Mouse (Mus musculus) thymus, adult 18-20 months (tissue): ENCODE results near the gene Frrs1l.

Experiments
- DNase-seq, 2 experiments: peaks; one replicate each; pipeline ENCODE4 v3.0.0; 2022; ENCODE audit warnings: mixed read lengths in 2 of 2

Frrs1l gene

GRCm38 (mm10) chr4:56912382-56913001 lies 77.7 kb downstream of the Frrs1l start:
- DNase-seq: no peak

DNA sequence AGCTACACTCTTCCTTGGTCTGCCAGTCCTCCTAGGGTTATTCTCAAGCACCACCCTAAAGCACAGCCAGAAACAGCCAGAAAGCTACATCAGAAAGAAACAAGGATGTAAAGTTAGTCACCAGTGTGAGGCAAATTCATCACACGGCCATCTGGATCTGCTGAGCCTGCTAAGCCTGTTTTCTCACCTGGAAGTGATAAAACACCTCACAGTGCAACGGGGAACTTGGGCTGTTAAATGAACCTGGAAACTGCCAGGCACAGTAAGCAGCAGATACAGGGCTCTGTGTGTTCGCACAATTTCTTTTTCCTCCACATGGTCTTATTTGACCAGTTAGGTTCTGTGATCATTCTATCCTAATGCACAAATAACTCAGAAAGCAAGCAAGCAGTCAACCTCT lies 80.6 kb downstream of the Frrs1l start:
- no peak for DNase-seq

DNA sequence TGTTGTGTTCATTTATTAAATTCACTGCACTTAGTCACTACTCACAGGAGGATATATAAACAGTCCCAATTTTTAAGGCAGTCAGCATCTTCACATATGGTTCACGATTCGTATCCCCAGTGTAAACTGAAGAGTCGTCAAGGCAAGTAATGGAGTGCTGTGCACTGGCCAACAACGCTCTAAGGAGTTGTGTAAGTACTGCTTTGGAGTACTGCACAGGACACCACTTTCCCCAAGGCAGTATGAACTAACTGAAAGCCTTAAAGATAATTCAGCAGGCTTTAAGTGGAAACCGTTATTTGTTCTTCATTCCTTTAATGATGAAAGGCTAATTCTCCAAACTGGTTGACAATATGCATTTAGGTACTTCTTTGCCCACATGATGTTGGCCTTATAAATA lies 82.5 kb downstream of the Frrs1l start:
- no peak for DNase-seq
